Mouse (Mus musculus) heart, adult 11 months (tissue): ENCODE results near the gene Il22ra1.

Experiments used
- DNase-seq: peaks from one replicate; pipeline ENCODE4 v3.0.0; 2022

Gene Il22ra1

DNA sequence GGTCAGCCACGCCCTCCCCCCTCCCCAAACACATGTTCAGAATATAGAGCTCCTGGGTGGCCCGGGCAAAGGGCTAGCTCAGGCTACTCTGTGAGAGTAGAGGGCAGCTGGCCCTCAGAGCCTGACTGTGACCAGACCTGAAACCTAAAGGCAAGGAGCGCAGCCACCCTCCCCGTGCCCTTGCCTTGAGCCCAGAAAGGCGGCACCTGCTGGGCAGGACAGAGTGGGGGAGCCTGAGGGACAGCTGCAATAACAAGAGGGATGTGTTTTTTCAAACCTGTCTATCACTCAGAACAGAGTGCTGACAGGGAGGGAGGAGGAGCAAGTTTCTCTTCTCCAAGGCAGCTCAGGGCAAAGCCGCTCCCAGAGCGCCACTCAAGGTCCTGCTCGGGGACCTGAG, 46.5 kb downstream of the Il22ra1 start:
- DNase-seq, result peak; percentile 78

DNA sequence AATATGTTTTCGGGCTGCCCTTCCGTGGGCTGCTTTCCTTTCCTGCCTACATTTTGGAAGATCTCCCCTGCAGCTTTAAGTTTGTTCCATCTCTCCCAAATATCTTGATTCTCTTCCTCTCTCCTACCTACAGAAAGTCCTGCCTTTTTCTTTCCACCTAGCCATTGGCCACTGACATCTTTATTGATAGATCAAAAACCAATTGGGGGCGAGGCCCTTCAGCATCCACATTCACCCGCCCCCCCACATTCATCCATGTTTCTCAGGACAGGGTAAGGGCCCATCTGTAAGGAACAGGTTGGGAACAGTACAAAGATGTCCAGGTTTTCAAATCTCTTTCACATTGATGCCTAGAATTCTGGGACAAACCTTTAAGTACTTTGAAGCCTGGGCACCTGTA, 48.9 kb downstream of the Il22ra1 start:
- no peak for DNase-seq

DNA sequence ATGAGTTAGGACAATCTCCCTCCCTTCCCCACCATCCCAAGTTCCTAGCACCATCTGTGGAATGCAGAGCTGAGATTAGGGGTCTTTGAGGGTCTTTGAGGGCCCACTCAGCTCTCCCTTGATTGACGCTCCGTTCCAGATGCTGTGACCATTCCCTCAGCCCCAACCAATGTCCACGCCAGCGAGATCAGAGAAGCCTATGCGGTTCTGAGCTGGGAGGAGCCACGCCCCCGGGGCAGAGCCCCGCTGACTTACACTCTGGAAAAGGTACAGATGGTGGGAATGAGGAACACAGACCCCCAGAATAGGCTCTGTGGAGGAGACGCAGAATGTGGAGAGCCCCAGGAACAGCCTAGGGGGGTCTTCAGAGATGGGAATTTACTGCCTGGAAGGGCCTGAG, 51.7 kb downstream of the Il22ra1 start:
- peak; percentile 92 for DNase-seq

DNA sequence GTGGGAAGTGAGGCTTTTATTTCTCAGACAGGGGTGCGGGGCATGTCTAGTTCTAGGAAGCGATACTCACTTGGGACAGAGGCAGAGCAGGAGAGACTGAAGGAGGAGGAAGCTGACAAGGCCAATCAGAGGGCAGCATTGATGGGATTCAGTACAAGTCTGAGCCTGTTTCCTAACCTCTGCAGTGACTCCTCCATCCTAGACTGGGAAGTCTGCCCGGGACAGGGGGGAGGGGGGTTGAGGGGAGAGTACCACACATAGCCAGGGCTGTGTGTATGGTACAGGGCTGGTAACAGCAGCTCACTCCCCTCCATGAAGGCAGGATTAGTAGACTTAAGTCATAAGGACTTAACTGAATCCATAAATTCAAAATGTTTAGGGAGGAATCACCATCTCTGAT, 52.3 kb downstream of the Il22ra1 start:
- DNase-seq, result no peak

DNA sequence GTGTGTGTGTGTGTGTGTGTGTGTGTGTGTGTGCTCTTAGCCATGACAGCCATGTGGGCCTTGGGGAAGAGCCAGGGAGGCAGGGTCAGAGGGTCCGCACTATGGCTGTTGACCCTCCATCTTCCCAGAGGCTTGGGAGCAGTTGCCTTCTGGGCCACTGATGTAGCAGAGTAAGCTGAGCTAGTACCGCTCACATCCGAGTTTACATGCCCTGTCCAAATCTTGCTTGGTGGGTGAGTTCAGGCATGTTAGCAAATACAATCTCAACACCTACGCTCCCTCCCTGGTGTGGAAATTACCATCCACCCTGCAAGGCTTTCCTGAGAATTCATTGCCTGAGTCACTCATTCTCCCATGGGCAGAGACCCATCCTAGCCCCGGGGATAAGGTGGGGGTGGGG, 53.3 kb downstream of the Il22ra1 start:
- DNase-seq, result peak; percentile 78

DNA sequence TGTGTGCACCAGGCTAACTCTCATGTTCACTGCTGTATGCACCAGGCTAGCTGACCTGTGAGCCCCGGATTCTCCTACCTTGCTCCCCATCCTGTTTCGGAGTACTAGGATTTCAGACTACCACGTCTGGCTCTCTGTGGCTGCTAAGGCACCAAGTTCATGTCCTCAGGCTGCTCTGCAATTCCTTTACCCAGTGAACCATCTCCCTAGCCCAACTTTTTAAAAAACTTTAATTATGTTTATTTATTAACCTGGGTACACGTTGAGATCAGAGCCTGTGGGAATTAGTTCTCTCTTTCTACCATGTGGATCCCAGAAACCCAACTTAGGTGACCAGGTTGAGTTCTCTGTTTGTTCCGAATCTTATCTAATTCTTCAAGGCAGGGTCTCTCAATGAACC, 58.6 kb downstream of the Il22ra1 start:
- DNase-seq, result no peak

DNA sequence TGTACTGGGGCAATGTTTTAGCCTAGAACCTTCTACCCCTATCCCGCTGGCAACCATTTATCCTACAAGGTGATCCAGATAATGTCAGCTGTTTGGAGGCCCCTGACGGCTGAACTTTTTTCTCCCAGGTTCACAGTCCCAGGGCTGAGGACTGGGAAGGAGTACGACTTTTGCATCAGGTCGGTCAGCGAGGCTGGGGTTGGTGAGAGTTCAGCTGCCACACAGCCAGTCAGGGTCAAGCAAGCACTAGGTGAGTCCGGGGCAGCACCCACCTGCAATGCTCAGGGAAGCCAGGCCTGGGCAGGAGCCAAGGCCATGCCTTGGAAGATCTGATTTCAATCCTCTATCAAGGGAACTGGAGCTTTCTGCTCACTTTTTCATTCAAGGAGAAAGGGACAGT, 59.3 kb downstream of the Il22ra1 start:
- peak; percentile 87 for DNase-seq

DNA sequence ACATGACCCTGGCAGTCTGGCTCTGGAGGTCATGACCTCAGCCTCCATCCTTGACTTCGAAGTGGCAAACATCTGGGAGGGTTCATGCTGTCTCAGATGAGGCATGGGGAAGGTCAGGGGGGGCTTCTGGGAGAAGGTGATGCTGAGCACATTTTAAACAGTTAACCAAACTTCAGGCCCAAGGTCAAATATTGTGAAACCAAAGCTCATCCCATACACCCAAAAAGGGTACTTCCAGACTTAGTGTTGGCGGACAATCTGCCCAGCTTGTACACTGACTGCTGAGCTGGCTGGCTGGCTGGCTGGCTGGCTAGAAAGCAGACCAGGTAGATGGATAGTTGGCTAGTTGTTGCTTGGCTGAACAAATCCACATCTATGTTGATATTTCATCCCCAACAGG, 61.2 kb downstream of the Il22ra1 start:
- peak; percentile 81 for DNase-seq

DNA sequence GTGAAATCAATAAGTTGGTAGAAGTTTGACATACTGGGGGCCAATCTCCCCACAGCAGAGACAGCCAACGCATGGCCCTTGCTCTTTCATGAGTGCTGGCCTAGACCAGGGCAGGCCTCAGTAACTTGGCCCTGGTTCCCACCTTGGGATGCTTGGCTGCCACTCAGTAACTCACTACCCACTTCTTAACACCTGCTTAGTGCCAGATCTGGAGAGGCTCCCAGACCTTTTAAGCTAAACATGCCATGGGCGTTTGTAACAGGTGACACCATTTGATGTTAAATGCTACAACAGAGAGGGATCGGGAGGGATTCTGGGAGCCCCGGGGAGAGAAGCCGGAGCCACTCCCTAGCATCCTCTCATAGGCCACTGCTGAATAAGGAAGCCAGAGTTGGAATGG, 64.8 kb downstream of the Il22ra1 start:
- no peak for DNase-seq

DNA sequence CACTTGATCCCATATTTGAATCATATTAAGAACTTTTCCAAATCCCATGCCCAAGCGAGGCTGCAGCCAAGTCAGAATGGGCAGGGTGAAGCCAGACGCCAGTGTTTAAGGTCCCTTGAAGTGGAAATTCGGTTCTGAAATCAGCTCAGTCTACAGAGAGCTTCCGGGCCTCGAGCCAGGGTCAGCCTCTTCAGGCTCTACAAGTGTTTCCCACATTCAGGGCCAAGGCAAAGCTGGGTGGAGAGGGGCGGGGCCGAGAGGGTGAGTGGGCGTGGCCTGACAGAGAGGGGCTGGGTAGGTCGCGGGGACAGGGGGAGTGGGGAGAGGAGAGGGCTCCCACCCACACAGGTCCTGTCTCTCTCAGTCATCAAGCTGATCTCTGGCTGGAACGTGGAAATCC, 70.0 kb downstream of the Il22ra1 start:
- DNase-seq, result peak; percentile 95

DNA sequence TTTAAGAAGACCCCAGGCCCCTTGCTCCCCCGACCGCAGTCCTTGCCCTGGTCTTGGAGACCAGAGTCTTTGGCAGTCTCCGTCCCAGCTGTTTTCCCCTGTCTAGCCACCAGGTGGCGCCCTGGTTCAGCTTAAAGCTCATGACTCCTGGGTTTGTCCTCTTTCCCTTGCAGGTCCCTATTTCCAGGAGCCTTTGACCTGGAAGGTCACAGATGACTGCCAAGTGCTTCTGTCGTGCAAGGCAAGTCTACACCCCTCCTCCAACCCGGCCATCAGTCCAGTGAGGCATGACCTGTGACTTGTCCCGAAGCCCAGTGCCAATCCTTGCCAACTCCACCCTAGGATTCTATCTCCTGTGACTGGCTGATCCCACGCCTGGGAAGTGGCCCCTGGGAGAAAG, 73.6 kb downstream of the Il22ra1 start:
- DNase-seq, result peak; percentile 99
